In genomic region chr19:40467810-40468209, GRCm38 (mm10) we compare ENCODE assay signal across 12 mouse cellular contexts. TPM values are rescaled to one million over a fixed set of nuclear protein-coding genes. Genes with fewer than 3 reads are reported as not detected.
DNase-seq lines count a peak whose midpoint lies in the region; ATAC-seq and TF ChIP-seq lines count a peak whose summit lies in the region.
"Had no signal": no experiment of that assay in that cellular context is flagged by ENCODE, and none has a peak within 500 bp of the region (broad histone marks: within the 10 kb centered on the region; RNA-seq: fewer than 3 reads in every experiment).

No protein-coding gene starts in this region.

- H3K4me3 ChIP-seq in neural tube, embryonic 13.5 days = no peak overlapping the region
- no peak overlapping the region for H3K4me3 ChIP-seq in heart, embryonic 13.5 days
- no peak overlapping the region for H3K4me3 ChIP-seq in stomach, postnatal 0 days (ENCODE audit: low read depth, low read length)
- H3K4me3 ChIP-seq: embryonic facial prominence, embryonic 15.5 days; limb, embryonic 13.5 days; lung, embryonic 15.5 days; midbrain, embryonic 10.5 days had no signal

- WGBS in neural tube, embryonic 13.5 days = 73% methylated on average over 9 of the region's 9 CpGs
- WGBS in heart, embryonic 13.5 days = 30% methylated on average over 9 of the region's 9 CpGs
- 63% methylated on average over 9 of the region's 9 CpGs for WGBS in stomach, postnatal 0 days

- TF ChIP-seq EP300 in stomach, postnatal 0 days (optimal IDR thresholded peaks at IDR 0.05) = peak; percentile 60

- H3K4me2 ChIP-seq in neural tube, embryonic 13.5 days = no peak overlapping the region
- peak overlapping the region; percentile 45 for H3K4me2 ChIP-seq in heart, embryonic 13.5 days
- H3K4me2 ChIP-seq in stomach, postnatal 0 days (replicated peaks; ENCODE audit: low read depth) = no peak overlapping the region
- H3K4me2 ChIP-seq: embryonic facial prominence, embryonic 15.5 days; limb, embryonic 13.5 days; lung, embryonic 15.5 days had no signal

- H3K9ac ChIP-seq in neural tube, embryonic 13.5 days = no peak overlapping the region
- peak overlapping the region; percentile 33; the same call in 1 of the 2 replicates for H3K9ac ChIP-seq in heart, embryonic 13.5 days
- H3K9ac ChIP-seq in stomach, postnatal 0 days (ENCODE audit: low read length) = no peak overlapping the region
- H3K9ac ChIP-seq: embryonic facial prominence, embryonic 15.5 days; limb, embryonic 13.5 days; lung, embryonic 15.5 days had no signal

- H3K27ac ChIP-seq in neural tube, embryonic 13.5 days (replicated peaks) = peak overlapping the region; percentile 57
- H3K27ac ChIP-seq in heart, embryonic 13.5 days (replicated peaks) = peak overlapping the region; percentile 92
- H3K27ac ChIP-seq in stomach, postnatal 0 days (replicated peaks) = peak overlapping the region; percentile 56
- H3K27ac ChIP-seq: embryonic facial prominence, embryonic 15.5 days; limb, embryonic 13.5 days; lung, embryonic 15.5 days; midbrain, embryonic 10.5 days had no signal

- TF ChIP-seq CTCF in stomach, postnatal 0 days (IDR thresholded peaks at IDR 0.05; ENCODE audit: low read depth) = no peak

- peaks cover 51% of the 10 kb centered on the region for H3K4me1 ChIP-seq in neural tube, embryonic 13.5 days (replicated peaks)
- peaks cover 68% of the 10 kb centered on the region for H3K4me1 ChIP-seq in heart, embryonic 13.5 days
- H3K4me1 ChIP-seq in stomach, postnatal 0 days (replicated peaks; ENCODE audit: control insufficient read depth, insufficient read depth) = peaks cover 3% of the 10 kb centered on the region

- no peak for ATAC-seq in neural tube, embryonic 13.5 days (ENCODE audit: low read depth)
- no peak for ATAC-seq in heart, embryonic 13.5 days (ENCODE audit: extremely low read depth, insufficient number of reproducible peaks, low FRiP score, low TSS enrichment)
- peak; percentile 38; the same call in 1 of the 2 replicates for ATAC-seq in stomach, postnatal 0 days (ENCODE audit: low FRiP score, low TSS enrichment)

- no peaks in the 10 kb centered on the region for H3K27me3 ChIP-seq in neural tube, embryonic 13.5 days
- H3K27me3 ChIP-seq in heart, embryonic 13.5 days (replicated peaks) = no peaks in the 10 kb centered on the region
- no peaks in the 10 kb centered on the region for H3K27me3 ChIP-seq in stomach, postnatal 0 days (ENCODE audit: control insufficient read depth, insufficient read depth, low read length)
- H3K27me3 ChIP-seq: embryonic facial prominence, embryonic 15.5 days; limb, embryonic 13.5 days; lung, embryonic 15.5 days had no signal

- peaks cover 6% of the 10 kb centered on the region; the same call in 1 of the 2 replicates for H3K36me3 ChIP-seq in neural tube, embryonic 13.5 days
- H3K36me3 ChIP-seq in heart, embryonic 13.5 days = 0 out of 2 replicates have a peak, but pooled peaks cover 9% of the 10 kb centered on the region
- no peaks in the 10 kb centered on the region for H3K36me3 ChIP-seq in stomach, postnatal 0 days (ENCODE audit: control insufficient read depth, insufficient read depth, low read length)
- H3K36me3 ChIP-seq: embryonic facial prominence, embryonic 15.5 days; limb, embryonic 13.5 days; lung, embryonic 15.5 days; midbrain, embryonic 10.5 days had no signal

- DNase-seq in adrenal gland, adult 2 months = peak; percentile 45
- DNase-seq in adrenal gland, postnatal 14 days = no peak
- no peak for DNase-seq in neural tube, embryonic 10.5 days (ENCODE audit: extremely low spot score, low spot score)
- no peak for DNase-seq in stomach, postnatal 0 days (ENCODE audit: low spot score)
- no peak for DNase-seq in right cerebral cortex, postnatal 36 days (ENCODE audit: low spot score in 2 of 2)
- no peak for DNase-seq in MN1 (ENCODE audit: low spot score)

- H3K9me3 ChIP-seq in neural tube, embryonic 13.5 days = no peaks in the 10 kb centered on the region
- H3K9me3 ChIP-seq in heart, embryonic 13.5 days = no peaks in the 10 kb centered on the region
- H3K9me3 ChIP-seq in stomach, postnatal 0 days (ENCODE audit: control insufficient read depth, low read length) = no peaks in the 10 kb centered on the region
- H3K9me3 ChIP-seq: embryonic facial prominence, embryonic 15.5 days; limb, embryonic 13.5 days; lung, embryonic 15.5 days had no signal

RNA-seq across cellular contexts. Expression of gene Sorbs1, which starts 45.8 kb away (rescaled TPM):
- total RNA-seq in adrenal gland, adult 2 months (2021) = 100 to 1,000 TPM; 116 to 123 TPM
- polyA plus RNA-seq in adrenal gland, adult 2 months (2012; rRNA removed) = 13.4 and 17.7 TPM in 2 replicates
- 157 and 159 TPM in 2 replicates for total RNA-seq in adrenal gland, postnatal 14 days (2021)
- 105 and 117 TPM in 2 replicates for polyA plus RNA-seq in neural tube, embryonic 13.5 days (2015; fragmentation: Nextera tagmentation; extraction: Ambion mirVana)
- 65.4 and 74.3 TPM in 2 replicates for polyA plus RNA-seq in heart, embryonic 13.5 days (2015; fragmentation: Nextera tagmentation; extraction: Ambion mirVana)
- polyA plus RNA-seq in stomach, postnatal 0 days (2015; fragmentation: Nextera tagmentation; extraction: Ambion mirVana) = 107 and 111 TPM in 2 replicates
